Mouse (Mus musculus) liver, postnatal 0 days (tissue): ENCODE data around the gene Rpusd3. TPM values are rescaled to one million over a fixed set of nuclear protein-coding genes. Genes with fewer than 3 reads are reported as not detected.
A peak's percentile ranks its signal among the peaks of the same experiment; 100 is the strongest.

ENCODE experiments used
- ATAC-seq: fragments of 200-750 bp; cut with Nextera tagmentation; 2 replicates; pipeline ENCODE4 v1.8.0; 2017; ENCODE audit warnings: mild to moderate bottlenecking, moderate library complexity
- DNase-seq: peaks from one replicate; pipeline ENCODE4 v3.0.0-alpha.2; 2016
- H3K27ac ChIP-seq: fragments of 300-500 bp; sonication (generic); 2 replicates; pipeline ENCODE4 v1.5.1; 2014; ENCODE audit warnings: antibody characterized with exemption, moderate library complexity, mild to moderate bottlenecking, low read depth
- H3K27me3 ChIP-seq: fragments of 300-500 bp; sonication (generic); 2 replicates; pipeline ENCODE4 v1.6.1; 2014; ENCODE audit warnings: low read length, control low read depth, mixed read lengths; ENCODE audit not compliant: insufficient read depth
- H3K36me3 ChIP-seq: fragments of 300-500 bp; sonication (generic); replicated peaks from 2 replicates; pipeline ENCODE4 v1.6.1; 2014; ENCODE audit warnings: mild to moderate bottlenecking, control low read depth, low read length, moderate library complexity, mixed read lengths; ENCODE audit not compliant: insufficient read depth
- H3K4me1 ChIP-seq: fragments of 300-500 bp; sonication (generic); 2 replicates; pipeline ENCODE4 v1.6.1; 2014; ENCODE audit warnings: antibody characterized with exemption, mild to moderate bottlenecking, control low read depth; ENCODE audit not compliant: insufficient read depth
- H3K4me2 ChIP-seq: fragments of 300-500 bp; sonication (generic); 2 replicates; pipeline ENCODE4 v1.6.1; 2014; ENCODE audit warnings: low read depth, mild to moderate bottlenecking, low read length, moderate library complexity, mixed read lengths
- H3K4me3 ChIP-seq: fragments of 300-500 bp; sonication (generic); 2 replicates; pipeline ENCODE4 v1.5.1; 2014; ENCODE audit warnings: low read depth, low read length
- H3K9ac ChIP-seq: fragments of 300-500 bp; sonication (generic); replicated peaks from 2 replicates; pipeline ENCODE4 v1.6.1; 2014; ENCODE audit warnings: mild to moderate bottlenecking, moderate library complexity
- H3K9me3 ChIP-seq: fragments of 300-500 bp; sonication (generic); 2 replicates; pipeline ENCODE4 v1.6.1; 2016; ENCODE audit warnings: mild to moderate bottlenecking, control low read depth, low read length, mixed read lengths
- CTCF ChIP-seq: sonication (generic); IDR thresholded peaks from 2 replicates; pipeline ENCODE4 v1.5.1; 2016; ENCODE audit warnings: antibody characterized with exemption, low read depth
- EP300 ChIP-seq: IDR thresholded peaks from 2 replicates; pipeline ENCODE4 v1.6.1; 2016; ENCODE audit warnings: antibody characterized with exemption, low read depth, mild to moderate bottlenecking
- WGBS: fragments of 180-500 bp; shearing (Covaris S2); extraction: QIAGEN DNeasy Blood & Tissue Kit; methylation state at CpG from one replicate; pipeline ENCODE4 v1.1.7; 2014; ENCODE audit not compliant: insufficient replicate concordance; 5-methylcytosine and 5-hydroxymethylcytosine counted together
- polyA plus RNA-seq: library from polyadenylated mRNA; unstranded; fragments of >200 nt; fragmentation: Nextera tagmentation; extraction: Ambion mirVana; gene quantifications from 2 replicates; pipeline ENCODE4 v1.2.1, GENCODE M21; 2015

Gene Rpusd3
- polyA plus RNA-seq, 1 experiment from 2014 or later = 17.1 TPM

DNA sequence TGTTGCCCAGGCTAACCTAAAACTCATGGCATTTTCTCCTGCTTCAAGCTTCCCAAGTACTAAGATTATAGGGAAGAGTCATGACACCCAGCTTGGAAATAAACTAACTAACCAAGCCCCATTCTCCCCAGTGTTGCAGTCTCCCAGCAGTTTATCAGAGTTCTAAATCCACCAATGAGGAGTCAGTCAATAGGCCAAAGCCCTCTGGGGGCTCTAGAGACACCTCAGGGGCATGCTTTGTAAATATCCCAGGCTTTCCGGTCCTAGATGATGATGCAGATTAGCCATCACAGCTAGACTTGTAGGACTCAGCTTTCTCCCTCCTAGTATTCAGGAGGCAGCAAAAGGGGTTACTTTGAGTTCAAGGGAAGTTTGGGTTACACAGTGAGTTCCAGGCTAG is 9.1 kb downstream of the Rpusd3 start:
- Histone ChIP-seq H3K4me2 (no peak overlapping the region), H3K9ac (no peak overlapping the region), H3K27me3 (no peaks in the 10 kb centered on the region), H3K9me3 (no peaks in the 10 kb centered on the region), H3K4me1 (no peaks in the 10 kb centered on the region), H3K36me3 (peaks cover 3% of the 10 kb centered on the region), H3K27ac (no peak overlapping the region), H3K4me3 (no peak overlapping the region)
- no peak for ATAC-seq
- WGBS = 77% methylated on average over 1 of the region's 1 CpGs
- DNase-seq = no peak
- no peak for TF ChIP-seq CTCF
- no peak for TF ChIP-seq EP300

DNA sequence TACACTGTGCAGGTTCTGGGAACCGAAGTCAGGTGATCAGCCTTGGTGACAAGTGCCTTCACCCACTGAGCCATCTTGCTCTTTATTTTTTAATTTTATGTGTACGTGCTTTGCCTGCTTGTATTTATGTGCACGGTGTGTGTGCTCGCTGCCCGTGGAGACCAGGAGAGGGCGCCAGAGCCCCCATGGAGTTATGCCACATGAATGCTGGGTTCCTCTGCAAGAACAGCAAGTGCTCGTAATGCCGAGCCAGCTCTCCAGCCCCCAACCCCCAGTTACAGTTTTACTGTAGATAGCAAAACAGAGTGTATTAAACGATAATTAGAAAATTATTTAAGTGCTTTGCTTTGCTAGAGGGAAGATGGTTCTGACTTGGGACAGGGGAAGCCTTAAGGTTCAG is 12.5 kb downstream of the Rpusd3 start:
- Histone ChIP-seq H3K27me3 (no peaks in the 10 kb centered on the region), H3K4me2 (no peak overlapping the region), H3K4me3 (no peak overlapping the region), H3K27ac (no peak overlapping the region), H3K36me3 (peaks cover 3% of the 10 kb centered on the region; the same call in 1 of the 2 replicates), H3K4me1 (no peaks in the 10 kb centered on the region), H3K9ac (no peak overlapping the region), H3K9me3 (no peaks in the 10 kb centered on the region)
- DNase-seq (no peak), ATAC-seq (no peak)
- 82% methylated on average over 9 of the region's 9 CpGs for WGBS
- TF ChIP-seq CTCF (peak; percentile 47), EP300 (no peak)

DNA sequence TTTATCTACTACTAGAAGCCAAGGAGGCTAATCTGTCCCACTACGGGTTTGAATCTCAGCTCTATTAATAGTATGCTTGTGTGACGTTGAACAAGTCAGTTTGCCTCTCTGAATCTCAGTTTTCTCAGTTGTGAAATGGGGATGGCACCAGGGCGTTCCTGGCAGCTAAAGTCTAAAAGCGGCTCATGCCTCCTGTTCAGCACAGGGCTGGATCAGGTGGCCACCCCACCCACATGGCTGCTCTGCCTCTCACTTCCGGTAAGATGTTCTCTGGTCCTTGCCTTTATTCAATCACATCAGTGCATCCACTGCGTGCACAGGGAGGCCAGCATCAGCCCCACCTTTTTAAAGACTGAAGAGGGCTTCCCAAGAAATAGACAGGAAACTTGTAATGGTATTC is 13.7 kb downstream of the Rpusd3 start:
- H3K27me3 ChIP-seq = no peaks in the 10 kb centered on the region
- TF ChIP-seq CTCF (no peak), EP300 (no peak)
- no peak overlapping the region for H3K4me3 ChIP-seq
- peaks cover 3% of the 10 kb centered on the region; the same call in 1 of the 2 replicates for H3K36me3 ChIP-seq
- no peaks in the 10 kb centered on the region for H3K9me3 ChIP-seq
- H3K27ac ChIP-seq = no peak overlapping the region
- WGBS = 79% methylated on average over 6 of the region's 6 CpGs
- no peak overlapping the region for H3K9ac ChIP-seq
- ATAC-seq (no peak), DNase-seq (no peak)
- no peak overlapping the region for H3K4me2 ChIP-seq
- no peaks in the 10 kb centered on the region for H3K4me1 ChIP-seq

DNA sequence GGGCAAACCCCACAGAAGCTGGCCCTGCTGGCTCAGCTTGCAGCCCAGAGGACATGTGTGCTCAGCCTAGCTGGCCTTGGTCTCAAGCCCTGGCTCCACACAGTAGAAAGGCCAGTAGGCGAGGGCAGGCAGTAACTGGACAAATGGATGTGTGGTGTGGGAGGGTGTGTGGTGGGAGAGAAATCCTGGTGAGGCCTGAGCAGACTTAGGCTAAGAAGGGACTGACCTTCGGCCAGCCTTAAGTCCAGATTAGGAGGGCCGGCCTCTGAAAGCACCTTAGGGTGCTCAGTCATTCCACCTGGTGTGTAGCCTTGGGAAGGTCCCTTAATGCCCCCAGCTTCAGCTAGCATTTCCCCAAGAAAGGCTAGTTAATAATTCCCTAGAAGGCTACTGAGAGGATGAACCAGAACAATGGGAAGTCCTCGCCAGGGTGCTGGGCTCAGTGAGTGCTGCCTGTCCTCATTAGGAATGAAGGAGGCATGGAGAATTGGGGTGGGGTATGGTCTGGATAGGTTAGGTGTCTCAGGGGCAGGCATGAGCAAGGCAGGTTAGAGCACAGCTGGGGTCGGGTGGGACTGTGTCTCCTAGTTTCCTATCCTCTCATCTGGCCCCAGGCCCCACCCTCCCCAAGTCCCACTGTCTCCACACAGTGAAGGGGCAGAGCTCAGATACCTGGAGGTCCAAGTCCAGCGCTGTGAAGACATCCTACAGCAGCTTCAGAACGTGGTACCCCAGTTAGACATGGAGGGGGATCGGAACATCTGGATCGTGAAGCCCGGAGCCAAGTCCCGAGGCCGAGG is 14.3 kb downstream of the Rpusd3 start:
- Histone ChIP-seq H3K4me1 (no peaks in the 10 kb centered on the region), H3K4me2 (no peak overlapping the region), H3K9ac (no peak overlapping the region), H3K36me3 (peaks cover 3% of the 10 kb centered on the region; the same call in 1 of the 2 replicates), H3K27ac (no peak overlapping the region), H3K27me3 (no peaks in the 10 kb centered on the region), H3K4me3 (no peak overlapping the region), H3K9me3 (no peaks in the 10 kb centered on the region)
- TF ChIP-seq CTCF = no peak
- TF ChIP-seq EP300 = no peak
- no peak for DNase-seq
- ATAC-seq = no peak
- WGBS = 71% methylated on average over 12 of the region's 12 CpGs

DNA sequence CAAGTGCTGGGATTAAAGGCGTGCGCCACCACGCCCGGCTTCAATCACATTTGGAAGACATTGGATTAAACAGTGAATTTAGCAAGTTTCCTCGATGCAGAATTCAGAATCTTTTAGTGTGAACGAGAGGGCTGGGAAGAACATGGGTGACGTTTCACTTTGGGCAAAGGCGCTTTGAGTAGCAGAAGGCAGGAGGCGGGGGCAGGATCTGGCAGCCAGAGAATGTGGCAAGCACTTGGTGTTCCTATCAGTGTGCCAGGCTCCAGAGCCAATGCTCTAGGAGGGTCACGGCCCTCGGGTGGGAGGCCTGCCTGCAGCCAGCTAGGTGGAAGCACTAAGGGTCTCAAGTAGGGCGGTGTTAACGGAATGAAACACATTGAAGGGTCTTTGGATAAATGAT is 17.0 kb downstream of the Rpusd3 start:
- WGBS = 88% methylated on average over 13 of the region's 13 CpGs
- H3K4me1 ChIP-seq = no peaks in the 10 kb centered on the region
- no peak for TF ChIP-seq EP300
- no peak for TF ChIP-seq CTCF
- H3K9me3 ChIP-seq = no peaks in the 10 kb centered on the region
- 0 out of 2 replicates have a peak, but pooled peaks cover 3% of the 10 kb centered on the region for H3K36me3 ChIP-seq
- no peak overlapping the region for H3K4me3 ChIP-seq
- no peak overlapping the region for H3K9ac ChIP-seq
- H3K27ac ChIP-seq = no peak overlapping the region
- no peak overlapping the region for H3K4me2 ChIP-seq
- DNase-seq = no peak
- ATAC-seq = no peak
- no peaks in the 10 kb centered on the region for H3K27me3 ChIP-seq

DNA sequence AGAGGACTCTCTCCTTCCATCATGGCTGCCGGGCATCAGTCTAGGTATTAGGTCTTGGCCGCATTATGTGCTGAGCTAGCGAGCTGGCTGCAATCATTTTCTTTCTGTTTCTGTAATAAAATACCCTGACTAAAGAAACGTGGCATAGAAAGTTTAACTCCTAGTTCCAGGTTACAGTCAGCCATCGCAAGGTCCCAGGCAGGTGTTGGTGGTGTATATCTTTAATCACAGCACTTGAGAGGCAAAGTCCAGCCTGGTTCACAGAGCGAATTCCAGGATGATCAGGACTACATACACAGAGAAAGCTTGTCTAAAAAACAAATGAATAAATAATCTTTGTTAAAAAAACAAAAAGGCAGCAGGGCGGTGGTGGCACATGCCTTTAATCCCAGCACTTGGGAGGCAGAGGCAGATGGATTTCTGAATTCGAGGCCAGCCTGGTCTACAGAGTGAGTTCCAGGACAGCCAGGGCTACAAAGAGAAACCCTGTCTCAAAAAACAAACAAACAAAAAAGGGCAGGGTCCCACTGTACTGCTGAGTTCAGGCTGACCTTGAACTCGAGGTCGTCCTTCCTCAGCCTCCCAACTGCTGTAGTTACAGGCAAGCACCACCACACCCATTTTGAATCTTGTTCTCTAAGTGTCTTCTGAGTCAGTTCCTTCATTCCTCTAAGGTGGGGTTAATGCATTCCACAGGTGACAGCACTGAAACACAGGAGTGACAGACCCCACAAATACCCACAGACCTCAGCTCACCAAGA is 22.7 kb downstream of the Rpusd3 start:
- Histone ChIP-seq H3K4me3 (no peak overlapping the region), H3K36me3 (peaks cover 7% of the 10 kb centered on the region; the same call in 1 of the 2 replicates), H3K27ac (no peak overlapping the region), H3K4me2 (no peak overlapping the region), H3K9me3 (no peaks in the 10 kb centered on the region), H3K4me1 (peaks cover 3% of the 10 kb centered on the region; the same call in 1 of the 2 replicates), H3K9ac (no peak overlapping the region), H3K27me3 (0 out of 2 replicates have a peak, but pooled peaks cover 3% of the 10 kb centered on the region)
- 75% methylated on average over 10 of the region's 10 CpGs for WGBS
- no peak for ATAC-seq
- no peak for DNase-seq
- no peak for TF ChIP-seq CTCF
- TF ChIP-seq EP300 = no peak
